Mouse (Mus musculus) ZHBTc4 (cell line): ENCODE measurements at regions not wholly inside any gene's neighbourhood (a gene's known extent, or its start where the extent isn't known, plus 50 kb on each side); places are given as distances from the start of the nearest gene placed in this dataset.

ENCODE experiments used
- DNase-seq: peaks from one replicate; pipeline ENCODE4 v3.0.0-alpha.2; 2011; ENCODE audit warnings: low read depth, low spot score

- DNase-seq = no peak
Measured at GRCm38 (mm10) chr1:143071781-143072382, 568.6 kb upstream of the B3galt2 start.

- DNase-seq = no peak
Measured at GRCm38 (mm10) chr1:143074999-143075398, 565.5 kb upstream of the B3galt2 start.

- DNase-seq = no peak
Measured at GRCm38 (mm10) chr1:143080441-143080840, 560.0 kb upstream of the B3galt2 start.

- DNase-seq = no peak
Measured at GRCm38 (mm10) chr1:143096904-143097303, 543.6 kb upstream of the B3galt2 start.

DNA sequence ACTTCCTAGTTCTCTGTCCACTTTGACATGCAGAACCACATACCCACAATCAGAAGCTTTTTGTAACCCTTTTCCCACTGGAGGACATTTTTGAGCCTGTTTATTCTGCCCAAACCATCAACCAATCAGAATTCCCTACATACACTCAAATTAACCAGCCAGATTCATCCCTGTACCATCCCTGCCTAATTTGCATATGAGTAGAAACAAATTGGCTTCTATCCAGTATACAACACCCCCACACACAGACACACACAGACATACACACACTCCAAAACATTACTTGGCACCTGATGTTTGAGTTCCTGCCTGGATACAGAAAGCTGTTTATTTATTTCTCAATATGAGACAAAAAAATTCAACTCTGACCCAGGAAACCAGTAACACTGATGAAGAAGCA lies 542.2 kb upstream of the B3galt2 start:
- no peak for DNase-seq

- no peak for DNase-seq
Measured at GRCm38 (mm10) chr1:143122185-143122584, 518.3 kb upstream of the B3galt2 start.

GRCm38 (mm10) chr1:143130257-143130656 lies 510.2 kb upstream of the B3galt2 start:
- DNase-seq = no peak

GRCm38 (mm10) chr1:143132806-143133205 lies 507.7 kb upstream of the B3galt2 start:
- no peak for DNase-seq

- no peak for DNase-seq
Measured at GRCm38 (mm10) chr1:143145111-143145984, 495.1 kb upstream of the B3galt2 start.

GRCm38 (mm10) chr1:143171286-143171685 lies 469.2 kb upstream of the B3galt2 start:
- no peak for DNase-seq

GRCm38 (mm10) chr1:143173836-143174235 lies 466.6 kb upstream of the B3galt2 start:
- DNase-seq = no peak

DNA sequence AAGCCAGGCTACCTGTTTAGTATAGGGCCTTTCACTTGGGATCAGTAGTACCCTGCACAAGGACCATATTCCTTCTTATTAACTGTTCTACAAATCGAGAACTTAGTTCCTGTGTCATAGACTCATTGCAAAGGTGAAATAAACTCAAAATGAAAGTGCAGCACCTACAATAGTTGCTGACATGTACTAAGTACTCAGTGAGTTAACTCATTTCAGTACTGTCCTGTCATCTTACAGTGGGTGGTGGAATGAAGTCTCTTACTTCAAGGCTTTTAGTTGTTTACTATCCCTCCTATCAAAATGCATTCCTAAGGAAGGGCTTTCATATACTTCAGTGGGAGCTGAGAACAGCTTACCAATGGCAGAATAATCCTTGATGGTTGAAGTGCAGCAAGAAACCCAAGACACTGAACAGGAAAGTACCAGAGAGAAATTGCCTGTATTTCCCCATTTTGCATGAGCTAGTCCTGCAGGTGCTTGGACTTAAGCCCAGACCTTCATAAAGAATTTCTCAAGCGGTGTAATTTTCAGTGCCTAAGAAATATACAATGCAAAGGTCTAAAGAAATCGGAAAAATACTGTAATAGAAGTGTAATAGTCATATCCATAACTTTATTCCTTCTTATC lies 448.2 kb upstream of the B3galt2 start:
- DNase-seq = no peak

- no peak for DNase-seq
Measured at GRCm38 (mm10) chr1:143200213-143200889, 440.1 kb upstream of the B3galt2 start.

- DNase-seq = no peak
Measured at GRCm38 (mm10) chr1:143200971-143201370, 439.5 kb upstream of the B3galt2 start.

DNA sequence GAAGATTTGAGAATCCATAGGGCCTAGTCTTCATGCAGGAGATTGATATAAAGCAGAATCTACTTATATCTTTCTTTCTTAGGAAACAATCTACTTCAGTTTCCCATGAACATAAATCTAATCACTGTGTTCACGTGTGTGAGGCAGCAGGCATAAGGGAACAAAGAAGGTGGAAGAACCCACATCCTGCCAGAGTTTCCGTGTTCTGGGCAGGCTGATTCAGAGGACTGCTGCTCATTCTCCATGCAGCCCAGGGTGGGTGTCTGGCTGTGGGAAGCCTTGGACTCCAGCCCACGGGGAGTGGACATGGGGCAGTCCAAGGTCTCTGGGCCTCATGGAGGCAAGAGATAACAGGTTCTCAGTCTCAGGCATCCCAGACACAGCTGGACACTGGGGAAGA lies 438.3 kb upstream of the B3galt2 start:
- no peak for DNase-seq

GRCm38 (mm10) chr1:143204070-143204469 lies 436.4 kb upstream of the B3galt2 start:
- no peak for DNase-seq

GRCm38 (mm10) chr1:143206995-143207394 lies 433.5 kb upstream of the B3galt2 start:
- no peak for DNase-seq

DNA sequence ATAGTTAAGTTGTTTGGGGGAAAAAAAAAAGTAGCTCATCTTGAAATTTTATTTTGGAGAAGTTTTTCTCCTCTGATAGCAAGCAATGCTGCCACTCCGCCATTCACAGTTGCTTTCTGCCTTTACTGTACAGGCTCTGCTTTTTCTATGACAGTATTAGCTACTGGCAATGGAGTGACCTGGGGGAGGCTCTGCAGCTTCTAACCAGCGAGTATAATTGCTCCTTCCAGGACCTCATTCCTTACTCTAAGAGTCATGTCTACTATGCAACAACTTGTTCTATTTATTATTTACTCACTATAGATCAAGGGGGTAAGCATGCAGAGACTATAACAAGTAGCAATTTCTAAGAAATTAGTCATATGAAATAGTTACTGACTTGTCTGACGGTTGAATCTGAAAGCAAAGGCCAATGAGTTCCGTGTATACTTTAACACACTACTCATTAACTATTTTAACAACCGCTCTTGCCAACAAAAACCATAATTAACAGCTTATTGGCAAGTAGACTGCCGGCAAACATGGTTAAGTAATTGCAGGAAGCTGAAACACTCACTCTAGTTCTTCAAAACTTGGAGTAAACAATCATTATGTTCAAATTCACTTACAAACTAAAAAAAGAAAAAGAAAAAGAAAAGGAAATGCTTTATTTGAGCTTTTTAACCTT lies 432.9 kb upstream of the B3galt2 start:
- no peak for DNase-seq

DNA sequence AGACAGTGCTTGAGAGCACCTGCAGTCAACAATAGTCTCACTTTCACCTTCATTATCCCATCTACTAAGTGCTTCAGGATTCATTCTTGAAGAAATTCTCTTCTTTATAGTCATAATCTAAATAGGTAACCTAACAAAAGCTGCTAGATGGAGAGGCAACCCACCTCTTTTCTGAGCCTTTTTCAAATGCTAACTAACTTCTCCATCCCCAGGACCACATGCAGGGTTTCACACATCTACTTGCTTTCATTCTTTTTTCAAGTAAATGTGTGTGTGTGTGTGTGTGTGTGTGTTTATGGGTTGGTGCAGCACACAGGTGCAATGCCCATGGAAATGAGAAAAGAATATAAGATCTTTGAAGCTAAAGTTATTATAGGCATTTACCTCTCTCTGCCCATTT lies 423.1 kb upstream of the B3galt2 start:
- peak; percentile 58 for DNase-seq

- DNase-seq = no peak
Measured at GRCm38 (mm10) chr1:143231969-143232368, 408.5 kb upstream of the B3galt2 start.

DNA sequence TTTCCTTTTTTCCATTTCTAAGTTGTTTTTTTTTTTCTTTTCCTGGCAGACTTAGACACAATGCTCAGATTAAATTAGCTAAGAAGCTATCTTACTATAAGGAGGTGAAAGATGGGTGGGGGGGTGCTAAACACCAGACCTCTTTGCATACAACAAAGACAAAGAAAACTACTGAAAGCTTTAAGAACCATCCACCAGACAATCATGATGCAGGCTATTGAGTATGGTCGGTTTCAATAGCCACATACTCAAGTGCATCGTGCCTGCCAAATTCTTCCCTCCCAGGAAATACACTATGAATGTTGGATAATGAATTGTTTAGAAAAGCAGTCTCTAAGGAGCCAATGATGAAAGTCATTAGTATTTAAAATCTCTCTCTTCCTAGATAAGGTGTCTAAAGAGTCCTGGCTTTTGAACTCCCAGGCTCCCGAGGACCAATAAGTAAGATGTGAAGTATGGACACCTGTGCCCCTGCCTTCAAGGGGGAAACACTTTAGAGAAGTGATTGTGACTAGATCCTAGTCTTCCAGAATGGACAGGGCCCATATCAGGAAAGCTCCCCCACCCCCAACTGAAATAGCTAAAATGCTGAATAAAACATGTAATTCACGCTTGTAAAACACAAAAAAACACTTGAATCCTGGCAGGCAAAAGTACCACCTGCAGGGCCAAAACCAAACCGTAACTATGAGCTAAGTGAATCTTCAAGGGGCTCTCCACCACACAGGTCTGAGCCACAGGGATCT lies 381.8 kb upstream of the B3galt2 start:
- no peak for DNase-seq
